Mouse (Mus musculus) liver, adult 2 months (tissue): ENCODE results near the gene Snx15. TPM values are rescaled to one million over a fixed set of nuclear protein-coding genes. Genes with fewer than 3 reads are reported as not detected.

ENCODE experiments used
- DNase-seq: peaks from one replicate; pipeline ENCODE4 v3.0.0-alpha.2; 2011; ENCODE audit warnings: low read depth, low spot score; ENCODE audit errors: extremely low read depth
- H3K27ac ChIP-seq: fragments of 200-500 bp; replicated peaks from 2 replicates; pipeline ENCODE4 v1.5.1; 2012; ENCODE audit warnings: low read depth, mild to moderate bottlenecking, control low read depth, inconsistent platforms, low read length; ENCODE audit not compliant: insufficient read depth
- H3K27me3 ChIP-seq: fragments of 200-500 bp; 2 replicates; pipeline ENCODE4 v1.6.1; 2012; ENCODE audit warnings: mild to moderate bottlenecking, moderate library complexity, low read length, inconsistent platforms; ENCODE audit not compliant: control insufficient read depth, insufficient read depth
- H3K36me3 ChIP-seq: fragments of 200-500 bp; 2 replicates; pipeline ENCODE4 v1.6.1; 2012; ENCODE audit warnings: low read length, inconsistent platforms; ENCODE audit not compliant: control insufficient read depth, insufficient read depth
- H3K4me1 ChIP-seq: fragments of 200-500 bp; 2 replicates; pipeline ENCODE4 v1.6.1; 2011; ENCODE audit warnings: low read length; ENCODE audit not compliant: control insufficient read depth, insufficient read depth
- H3K4me3 ChIP-seq: fragments of 200-500 bp; 2 replicates; pipeline ENCODE4 v1.5.1; 2011; ENCODE audit warnings: low read depth, mild to moderate bottlenecking, control low read depth, low read length, moderate library complexity; ENCODE audit not compliant: insufficient read depth
- H3K79me2 ChIP-seq: fragments of 200-500 bp; 2 replicates; pipeline ENCODE4 v1.6.1; 2012; ENCODE audit warnings: inconsistent platforms, mild to moderate bottlenecking, low read length, moderate library complexity; ENCODE audit not compliant: control insufficient read depth, insufficient read depth
- H3K9ac ChIP-seq: fragments of 200-500 bp; 2 replicates; pipeline ENCODE4 v1.6.1; 2012; ENCODE audit warnings: low read depth, mild to moderate bottlenecking, control low read depth, inconsistent platforms, low read length
- CTCF ChIP-seq: fragments of 200-500 bp; IDR thresholded peaks from 2 replicates; pipeline ENCODE4 v1.5.1; 2011; ENCODE audit warnings: low read depth, low read length, control low read depth
- POLR2A ChIP-seq: fragments of 200-500 bp; IDR thresholded peaks from 2 replicates; pipeline ENCODE4 v1.6.1; 2011; ENCODE audit warnings: low read length, control low read depth; ENCODE audit not compliant: insufficient read depth; ENCODE audit errors: extremely low read depth
- WGBS: fragments of 180-500 bp; shearing (Covaris S2); methylation state at CpG from one replicate; pipeline ENCODE4 v1.1.7; 2018; 5-methylcytosine and 5-hydroxymethylcytosine counted together
- polyA plus RNA-seq: library from polyadenylated mRNA; depleted of rRNA; stranded (reverse); fragments of >200 nt; gene quantifications from 2 replicates; pipeline ENCODE4 v1.2.3, GENCODE M21; 2012
- total RNA-seq: library from RNA; depleted of rRNA; stranded (reverse); fragments of >200 nt; gene quantifications from 2 replicates; pipeline ENCODE4 v1.2.3, GENCODE M21; 2014

Gene Snx15
- total and polyA plus RNA-seq, 2 experiments, result 7.2 to 20.5 TPM

- H3K4me1 ChIP-seq, result no peaks in the 10 kb centered on the region
- no peaks in the 10 kb centered on the region for H3K36me3 ChIP-seq
- no peak for DNase-seq
- no peak overlapping the region for H3K27ac ChIP-seq
- no peak overlapping the region for H3K9ac ChIP-seq
- H3K4me3 ChIP-seq, result no peak overlapping the region
- 65% methylated on average over 8 of the region's 8 CpGs for WGBS
- no peak for TF ChIP-seq POLR2A
- no peak for TF ChIP-seq CTCF
- no peaks in the 10 kb centered on the region for H3K79me2 ChIP-seq
- no peaks in the 10 kb centered on the region for H3K27me3 ChIP-seq
Observed at GRCm38 (mm10) chr19:6156372-6156771, 28.3 kb upstream of the Snx15 start.

- H3K4me1 ChIP-seq, result no peaks in the 10 kb centered on the region
- H3K9ac ChIP-seq, result no peak overlapping the region
- H3K79me2 ChIP-seq, result no peaks in the 10 kb centered on the region
- no peak overlapping the region for H3K27ac ChIP-seq
- no peak overlapping the region for H3K4me3 ChIP-seq
- DNase-seq, result no peak
- no peaks in the 10 kb centered on the region for H3K27me3 ChIP-seq
- TF ChIP-seq CTCF, result no peak
- no peak for TF ChIP-seq POLR2A
- WGBS, result 93% methylated on average over 9 of the region's 9 CpGs
- no peaks in the 10 kb centered on the region for H3K36me3 ChIP-seq
Observed at GRCm38 (mm10) chr19:6155174-6155573, 27.1 kb upstream of the Snx15 start.

- Histone ChIP-seq H3K27ac (no peak overlapping the region), H3K36me3 (no peaks in the 10 kb centered on the region), H3K27me3 (no peaks in the 10 kb centered on the region), H3K4me3 (no peak overlapping the region), H3K4me1 (no peaks in the 10 kb centered on the region), H3K79me2 (no peaks in the 10 kb centered on the region), H3K9ac (no peak overlapping the region)
- 72% methylated on average over 5 of the region's 5 CpGs for WGBS
- TF ChIP-seq CTCF (no peak), POLR2A (no peak)
- DNase-seq, result no peak
Observed at GRCm38 (mm10) chr19:6144842-6145241, 16.7 kb upstream of the Snx15 start.

GRCm38 (mm10) chr19:6141394-6141749 lies 13.3 kb upstream of the Snx15 start, which contains the start of gene Arl2:
Arl2 (minus strand) TSS chr19:6141548.
- H3K9ac ChIP-seq, result peak within 1 kb of the TSS; percentile 97
- no peaks in the 10 kb centered on the region for H3K79me2 ChIP-seq
- TF ChIP-seq CTCF, result peak; percentile 71
- no peak for TF ChIP-seq POLR2A
- H3K36me3 ChIP-seq, result no peaks in the 10 kb centered on the region
- H3K27me3 ChIP-seq, result no peaks in the 10 kb centered on the region
- under 1% methylated on average over 15 of the region's 15 CpGs for WGBS
- H3K27ac ChIP-seq, result peak within 1 kb of the TSS; percentile 83
- no peaks in the 10 kb centered on the region for H3K4me1 ChIP-seq
- DNase-seq, result peak; percentile 70
- H3K4me3 ChIP-seq, result peak within 1 kb of the TSS; percentile 90

GRCm38 (mm10) chr19:6140678-6141393 lies 12.7 kb upstream of the Snx15 start, which contains the start of gene Batf2:
Batf2 (plus strand) TSS chr19:6140983.
- under 1% methylated on average over 66 of the region's 68 CpGs for WGBS
- peak within 1 kb of the TSS; percentile 97 for H3K9ac ChIP-seq
- no peaks in the 10 kb centered on the region for H3K36me3 ChIP-seq
- H3K4me1 ChIP-seq, result no peaks in the 10 kb centered on the region
- peak within 1 kb of the TSS; percentile 83 for H3K27ac ChIP-seq
- no peaks in the 10 kb centered on the region for H3K79me2 ChIP-seq
- no peaks in the 10 kb centered on the region for H3K27me3 ChIP-seq
- peak; percentile 82 for TF ChIP-seq CTCF
- no peak for TF ChIP-seq POLR2A
- peak within 1 kb of the TSS; percentile 90 for H3K4me3 ChIP-seq
- DNase-seq, result peak; percentile 81

GRCm38 (mm10) chr19:6140374-6140677 lies 12.2 kb upstream of the Snx15 start:
- H3K27ac ChIP-seq, result peak overlapping the region; percentile 77
- peak; percentile 59 for DNase-seq
- no peaks in the 10 kb centered on the region for H3K27me3 ChIP-seq
- H3K9ac ChIP-seq, result peak overlapping the region; percentile 97
- no peak for TF ChIP-seq POLR2A
- no peak for TF ChIP-seq CTCF
- H3K36me3 ChIP-seq, result peaks cover 2% of the 10 kb centered on the region; the same call in 1 of the 2 replicates
- H3K79me2 ChIP-seq, result no peaks in the 10 kb centered on the region
- peak overlapping the region; percentile 90 for H3K4me3 ChIP-seq
- 3% methylated on average over 16 of the region's 16 CpGs for WGBS
- H3K4me1 ChIP-seq, result no peaks in the 10 kb centered on the region
